Mouse (Mus musculus) cerebellum, adult 2 months (tissue): ENCODE results near the gene Gm1673.

ENCODE experiments used
- CTCF ChIP-seq: fragments of 200-500 bp; IDR thresholded peaks from 2 replicates; pipeline ENCODE4 v1.5.1; 2011; ENCODE audit warnings: low read depth, mild to moderate bottlenecking, control low read depth, low read length, moderate library complexity, borderline replicate concordance; ENCODE audit not compliant: insufficient read depth
- POLR2A ChIP-seq: fragments of 200-500 bp; IDR thresholded peaks from 2 replicates; pipeline ENCODE4 v1.6.1; 2011; ENCODE audit warnings: low read length, control low read depth, borderline replicate concordance; ENCODE audit not compliant: insufficient read depth

DNA sequence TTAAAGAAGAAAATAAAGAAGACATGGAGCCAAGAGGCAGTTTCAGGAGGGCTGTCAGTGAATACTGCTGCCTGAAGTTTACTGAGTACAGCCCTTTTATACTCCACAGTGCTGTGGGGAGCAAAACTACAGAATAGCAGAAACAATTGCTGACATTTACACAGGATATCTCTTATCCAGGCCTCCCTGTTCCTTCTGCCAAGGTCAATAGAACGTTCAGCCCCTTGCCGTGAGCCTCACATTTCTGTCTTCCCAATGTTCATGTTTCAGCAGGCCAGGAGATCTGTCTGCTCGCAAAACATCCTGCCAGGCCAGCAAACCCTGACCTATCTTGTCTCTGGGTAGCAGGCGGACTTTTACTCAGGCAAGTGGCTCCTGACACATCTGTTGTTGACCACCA lies 23.9 kb upstream of the Gm1673 start:
- TF ChIP-seq CTCF, result no peak
- no peak for TF ChIP-seq POLR2A
